Mouse (Mus musculus): ENCODE measurements around the gene Tspoap1.

DNA sequence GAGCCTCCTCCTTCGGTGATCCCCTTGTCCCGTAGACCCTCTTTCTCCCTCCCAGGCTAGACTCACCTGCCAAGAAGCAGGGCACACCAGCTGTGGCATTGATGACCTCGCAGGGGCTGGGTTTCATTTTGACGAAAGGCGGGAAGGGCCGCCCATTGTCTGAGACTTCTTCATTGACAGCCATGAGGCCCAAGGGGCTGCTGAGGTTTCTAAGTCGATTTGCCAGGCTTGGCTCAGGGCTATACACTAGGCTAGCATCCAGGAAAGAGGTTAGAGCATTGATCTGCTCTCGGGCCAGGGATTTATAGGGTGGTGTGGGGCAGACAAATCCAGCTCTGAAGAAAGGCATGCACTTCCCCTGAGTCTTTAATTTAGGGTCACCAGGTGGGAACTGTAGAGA, 54.5 kb downstream of the Tspoap1 start:
- no peak for TF ChIP-seq CTCF (conservative IDR thresholded peaks at IDR 0.05; ENCODE audit: insufficient read depth, insufficient read length, low read depth, low read length)
- no peak for TF ChIP-seq POLR2A (IDR thresholded peaks at IDR 0.05; ENCODE audit: low read depth, low read length)
